Mouse (Mus musculus) cortical plate, adult 2 months (tissue): ENCODE data around the gene Usf3. TPM values are rescaled to one million over a fixed set of nuclear protein-coding genes. Genes with fewer than 3 reads are reported as not detected.

Experiments
- H3K27ac ChIP-seq: fragments of 200-500 bp; 2 replicates; pipeline ENCODE4 v1.5.1; 2012; ENCODE audit warnings: low read length, control low read depth, inconsistent platforms; ENCODE audit not compliant: insufficient read depth
- H3K4me1 ChIP-seq: fragments of 200-500 bp; 2 replicates; pipeline ENCODE4 v1.6.1; 2011; ENCODE audit warnings: low read length; ENCODE audit not compliant: control insufficient read depth, insufficient read depth
- H3K4me3 ChIP-seq: fragments of 200-500 bp; 2 replicates; pipeline ENCODE4 v1.5.1; 2011; ENCODE audit warnings: mild to moderate bottlenecking, low read length, control low read depth; ENCODE audit not compliant: insufficient read depth
- CTCF ChIP-seq: fragments of 200-500 bp; IDR thresholded peaks from 2 replicates; pipeline ENCODE4 v1.5.1; 2011; ENCODE audit warnings: mild to moderate bottlenecking, control low read depth, low read length; ENCODE audit not compliant: insufficient read depth; ENCODE audit errors: extremely low read depth
- POLR2A ChIP-seq: fragments of 200-500 bp; IDR thresholded peaks from 2 replicates; pipeline ENCODE4 v1.6.1; 2011; ENCODE audit warnings: mild to moderate bottlenecking, low read length, control low read depth; ENCODE audit not compliant: insufficient read depth; ENCODE audit errors: extremely low read depth
- polyA plus RNA-seq: library from polyadenylated mRNA; depleted of rRNA; stranded (reverse); fragments of >200 nt; gene quantifications from 2 replicates; pipeline ENCODE4 v1.2.3, GENCODE M21; 2012

Gene Usf3
- polyA plus RNA-seq, 1 experiment = 14.2 TPM

GRCm38 (mm10) chr16:44168990-44169389 is 4.1 kb upstream of the Usf3 start:
- Histone ChIP-seq H3K4me3 (no peak overlapping the region), H3K4me1 (no peaks in the 10 kb centered on the region), H3K27ac (no peak overlapping the region)
- TF ChIP-seq POLR2A (no peak), CTCF (no peak)

GRCm38 (mm10) chr16:44172297-44173154 is 520 bp upstream of the Usf3 start:
- Histone ChIP-seq H3K27ac (peak overlapping the region; percentile 63), H3K4me3 (peak overlapping the region; percentile 82), H3K4me1 (peaks cover 3% of the 10 kb centered on the region; the same call in 1 of the 2 replicates)
- no peak for TF ChIP-seq POLR2A
- peak; percentile 29; the same call in 1 of the 2 replicates for TF ChIP-seq CTCF

GRCm38 (mm10) chr16:44173966-44174530 is 1.0 kb downstream of the Usf3 start:
- peaks cover 3% of the 10 kb centered on the region; the same call in 1 of the 2 replicates for H3K4me1 ChIP-seq
- no peak overlapping the region for H3K27ac ChIP-seq
- H3K4me3 ChIP-seq = peak overlapping the region; percentile 82
- no peak for TF ChIP-seq POLR2A
- TF ChIP-seq CTCF = no peak

GRCm38 (mm10) chr16:44175001-44175400 is 2.0 kb downstream of the Usf3 start:
- Histone ChIP-seq H3K4me1 (peaks cover 3% of the 10 kb centered on the region; the same call in 1 of the 2 replicates), H3K4me3 (no peak overlapping the region), H3K27ac (no peak overlapping the region)
- no peak for TF ChIP-seq CTCF
- no peak for TF ChIP-seq POLR2A

GRCm38 (mm10) chr16:44176511-44176910 is 3.5 kb downstream of the Usf3 start:
- peaks cover 3% of the 10 kb centered on the region; the same call in 1 of the 2 replicates for H3K4me1 ChIP-seq
- no peak for TF ChIP-seq CTCF
- no peak for TF ChIP-seq POLR2A
- no peak overlapping the region for H3K27ac ChIP-seq
- H3K4me3 ChIP-seq = no peak overlapping the region

- H3K4me3 ChIP-seq = no peak overlapping the region
- no peak for TF ChIP-seq POLR2A
- no peak for TF ChIP-seq CTCF
- no peak overlapping the region for H3K27ac ChIP-seq
These were observed 5.5 kb downstream of the Usf3 start for GRCm38 (mm10) chr16:44178555-44178954.

GRCm38 (mm10) chr16:44182597-44182996 is 9.6 kb downstream of the Usf3 start:
- TF ChIP-seq POLR2A (no peak), CTCF (no peak)
- Histone ChIP-seq H3K27ac (no peak overlapping the region), H3K4me3 (no peak overlapping the region), H3K4me1 (no peaks in the 10 kb centered on the region)

More at GRCm38 (mm10) chr16:44178555-44178954, 5.5 kb downstream of the Usf3 start:
- peaks cover 3% of the 10 kb centered on the region; the same call in 1 of the 2 replicates for H3K4me1 ChIP-seq

- H3K27ac ChIP-seq = no peak overlapping the region
- TF ChIP-seq CTCF (no peak), POLR2A (no peak)
- no peak overlapping the region for H3K4me3 ChIP-seq
- H3K4me1 ChIP-seq = no peaks in the 10 kb centered on the region
These were observed 11.7 kb downstream of the Usf3 start for GRCm38 (mm10) chr16:44184769-44185168.

GRCm38 (mm10) chr16:44187172-44187571 is 14.1 kb downstream of the Usf3 start:
- no peak overlapping the region for H3K4me3 ChIP-seq
- H3K27ac ChIP-seq = no peak overlapping the region
- no peak for TF ChIP-seq CTCF
- no peak for TF ChIP-seq POLR2A
- peaks cover 5% of the 10 kb centered on the region for H3K4me1 ChIP-seq
